Mouse (Mus musculus): Measurements from ENCODE around the gene Irf2bp1. TPM values are rescaled to one million over a fixed set of nuclear protein-coding genes. Genes with fewer than 3 reads are reported as not detected.

Irf2bp1 gene
- polyA plus RNA-seq, 1 experiment from 2014 or later: 11.7 TPM

- ATAC-seq: no peak
- 82% methylated on average over 7 of the region's 7 CpGs for WGBS
- Histone ChIP-seq H3K4me3 (ENCODE audit: low read depth, low read length) (no peak overlapping the region), H3K4me2 (replicated peaks; ENCODE audit: low read depth, low read length) (no peak overlapping the region), H3K27ac (ENCODE audit: low read length) (no peak overlapping the region), H3K9ac (replicated peaks; ENCODE audit: low read depth) (no peak overlapping the region), H3K4me1 (ENCODE audit: insufficient read depth, low read depth, low read length) (no peaks in the 10 kb centered on the region), H3K36me3 (ENCODE audit: insufficient read depth, low read length) (no peaks in the 10 kb centered on the region), H3K9me3 (ENCODE audit: low read length) (no peaks in the 10 kb centered on the region), H3K27me3 (replicated peaks; ENCODE audit: insufficient read depth, low read length) (peaks cover 5% of the 10 kb centered on the region; the same call in 1 of the 2 replicates)
- no peak for DNase-seq (ENCODE audit: low spot score)
- TF ChIP-seq CTCF (IDR thresholded peaks at IDR 0.05) (no peak), EP300 (IDR thresholded peaks at IDR 0.05) (no peak)
These were observed 14.1 kb downstream of the Irf2bp1 start for GRCm38 (mm10) chr7:19017909-19018308.

- no peak for TF ChIP-seq CTCF (IDR thresholded peaks at IDR 0.05)
- TF ChIP-seq EP300 (IDR thresholded peaks at IDR 0.05): no peak
- ATAC-seq: no peak
- no peak overlapping the region for H3K9ac ChIP-seq (replicated peaks; ENCODE audit: low read depth)
- H3K4me1 ChIP-seq (ENCODE audit: insufficient read depth, low read depth, low read length): no peaks in the 10 kb centered on the region; the same call in 1 of the 2 replicates
- no peak overlapping the region for H3K27ac ChIP-seq (ENCODE audit: low read length)
- H3K9me3 ChIP-seq (ENCODE audit: low read length): no peaks in the 10 kb centered on the region
- peak overlapping the region; percentile 8; the same call in 1 of the 2 replicates for H3K4me2 ChIP-seq (replicated peaks; ENCODE audit: low read depth, low read length)
- peak; percentile 42 for DNase-seq (ENCODE audit: low spot score)
- peaks cover 15% of the 10 kb centered on the region for H3K27me3 ChIP-seq (replicated peaks; ENCODE audit: insufficient read depth, low read length)
- H3K4me3 ChIP-seq (ENCODE audit: low read depth, low read length): no peak overlapping the region
- 11% methylated on average over 8 of the region's 8 CpGs for WGBS
- no peaks in the 10 kb centered on the region for H3K36me3 ChIP-seq (ENCODE audit: insufficient read depth, low read length)
These were observed 17.2 kb downstream of the Irf2bp1 start for GRCm38 (mm10) chr7:19021048-19021447.

- no peak for DNase-seq (ENCODE audit: low spot score)
- H3K36me3 ChIP-seq (ENCODE audit: insufficient read depth, low read length): no peaks in the 10 kb centered on the region
- H3K4me3 ChIP-seq (ENCODE audit: low read depth, low read length): no peak overlapping the region
- no peaks in the 10 kb centered on the region; the same call in 1 of the 2 replicates for H3K4me1 ChIP-seq (ENCODE audit: insufficient read depth, low read depth, low read length)
- no peak overlapping the region for H3K9ac ChIP-seq (replicated peaks; ENCODE audit: low read depth)
- H3K9me3 ChIP-seq (ENCODE audit: low read length): no peaks in the 10 kb centered on the region
- no peak overlapping the region for H3K4me2 ChIP-seq (replicated peaks; ENCODE audit: low read depth, low read length)
- H3K27me3 ChIP-seq (replicated peaks; ENCODE audit: insufficient read depth, low read length): peaks cover 15% of the 10 kb centered on the region
- no peak overlapping the region for H3K27ac ChIP-seq (ENCODE audit: low read length)
- ATAC-seq: no peak
- WGBS: 40% methylated on average over 18 of the region's 18 CpGs
- TF ChIP-seq CTCF (IDR thresholded peaks at IDR 0.05): no peak
- no peak for TF ChIP-seq EP300 (IDR thresholded peaks at IDR 0.05)
These were observed 18.5 kb downstream of the Irf2bp1 start for GRCm38 (mm10) chr7:19022189-19022958.

- Histone ChIP-seq H3K27me3 (replicated peaks; ENCODE audit: insufficient read depth, low read length) (peaks cover 15% of the 10 kb centered on the region), H3K9me3 (ENCODE audit: low read length) (no peaks in the 10 kb centered on the region), H3K4me3 (ENCODE audit: low read depth, low read length) (peak within 1 kb of the TSS; percentile 88), H3K4me1 (ENCODE audit: insufficient read depth, low read depth, low read length) (no peaks in the 10 kb centered on the region; the same call in 1 of the 2 replicates), H3K4me2 (replicated peaks; ENCODE audit: low read depth, low read length) (peak within 1 kb of the TSS; percentile 85), H3K27ac (ENCODE audit: low read length) (peak within 1 kb of the TSS; percentile 57; the same call in 1 of the 2 replicates), H3K9ac (replicated peaks; ENCODE audit: low read depth) (peak within 1 kb of the TSS; percentile 62), H3K36me3 (ENCODE audit: insufficient read depth, low read length) (no peaks in the 10 kb centered on the region)
- 3% methylated on average over 30 of the region's 30 CpGs for WGBS
- TF ChIP-seq EP300 (IDR thresholded peaks at IDR 0.05) (no peak), CTCF (IDR thresholded peaks at IDR 0.05) (peak; percentile 51)
- ATAC-seq (peak; percentile 46), DNase-seq (ENCODE audit: low spot score) (peak; percentile 61)
These were observed 19.5 kb downstream of the Irf2bp1 start, which contains the start of gene Foxa3 for GRCm38 (mm10) chr7:19023357-19023814. Gene Foxa3 (minus strand): TSS chr7:19023538.

- DNase-seq (ENCODE audit: low spot score): peak; percentile 98
- Histone ChIP-seq H3K36me3 (ENCODE audit: insufficient read depth, low read length) (0 out of 2 replicates have a peak, but pooled peaks cover 5% of the 10 kb centered on the region), H3K9ac (replicated peaks; ENCODE audit: low read depth) (peak within 1 kb of the TSS; percentile 62), H3K27me3 (replicated peaks; ENCODE audit: insufficient read depth, low read length) (peaks cover 15% of the 10 kb centered on the region), H3K4me2 (replicated peaks; ENCODE audit: low read depth, low read length) (peak within 1 kb of the TSS; percentile 85), H3K4me1 (ENCODE audit: insufficient read depth, low read depth, low read length) (no peaks in the 10 kb centered on the region; the same call in 1 of the 2 replicates), H3K4me3 (ENCODE audit: low read depth, low read length) (peak within 1 kb of the TSS; percentile 88), H3K9me3 (ENCODE audit: low read length) (no peaks in the 10 kb centered on the region), H3K27ac (ENCODE audit: low read length) (peak within 1 kb of the TSS; percentile 57; the same call in 1 of the 2 replicates)
- ATAC-seq: peak; percentile 97
- 0% methylated on average over 43 of the region's 50 CpGs for WGBS
- no peak for TF ChIP-seq EP300 (IDR thresholded peaks at IDR 0.05)
- TF ChIP-seq CTCF (IDR thresholded peaks at IDR 0.05): no peak
These were observed 20.3 kb downstream of the Irf2bp1 start, which contains the start of gene Sympk for GRCm38 (mm10) chr7:19024096-19024506. Gene Sympk (plus strand): TSS chr7:19024377.

- H3K9ac ChIP-seq (replicated peaks; ENCODE audit: low read depth): peak overlapping the region; percentile 62
- peaks cover 9% of the 10 kb centered on the region; the same call in 1 of the 2 replicates for H3K36me3 ChIP-seq (ENCODE audit: insufficient read depth, low read length)
- no peaks in the 10 kb centered on the region for H3K9me3 ChIP-seq (ENCODE audit: low read length)
- peaks cover 15% of the 10 kb centered on the region for H3K27me3 ChIP-seq (replicated peaks; ENCODE audit: insufficient read depth, low read length)
- WGBS: 1% methylated on average over 28 of the region's 36 CpGs
- H3K4me1 ChIP-seq (ENCODE audit: insufficient read depth, low read depth, low read length): no peaks in the 10 kb centered on the region; the same call in 1 of the 2 replicates
- peak overlapping the region; percentile 85 for H3K4me2 ChIP-seq (replicated peaks; ENCODE audit: low read depth, low read length)
- peak overlapping the region; percentile 88 for H3K4me3 ChIP-seq (ENCODE audit: low read depth, low read length)
- no peak for TF ChIP-seq EP300 (IDR thresholded peaks at IDR 0.05)
- TF ChIP-seq CTCF (IDR thresholded peaks at IDR 0.05): no peak
- ATAC-seq (peak; percentile 14), DNase-seq (ENCODE audit: low spot score) (peak; percentile 42)
- peak overlapping the region; percentile 57; the same call in 1 of the 2 replicates for H3K27ac ChIP-seq (ENCODE audit: low read length)
These were observed 20.9 kb downstream of the Irf2bp1 start for GRCm38 (mm10) chr7:19024581-19025255.
